Mouse (Mus musculus) kidney, embryonic 15.5 days (tissue): ENCODE data around the gene Fzd5. TPM values are rescaled to one million over a fixed set of nuclear protein-coding genes. Genes with fewer than 3 reads are reported as not detected.

Experiments
- polyA plus RNA-seq: library from polyadenylated mRNA; unstranded; fragments of >200 nt; fragmentation: Nextera tagmentation; extraction: Ambion mirVana; gene quantifications from 2 replicates; pipeline ENCODE4 v1.2.1, GENCODE M21; 2015

Fzd5 gene
- polyA plus RNA-seq, 1 experiment from 2014 or later: 2.2 TPM

Other genes with a start within 250 kb of the Fzd5 start
- gene Creb1, start 205.1 kb downstream of the Fzd5 start, polyA plus RNA-seq: 33.3 and 36.1 TPM in 2 replicates
- 17.7 and 20.2 TPM in 2 replicates for gene Mettl21a, start 120.5 kb downstream of the Fzd5 start, polyA plus RNA-seq
- 5.0 and 5.5 TPM in 2 replicates for gene Ccnyl1, start 47.3 kb downstream of the Fzd5 start, polyA plus RNA-seq
- 6.8 and 7.8 TPM in 2 replicates for gene Plekhm3, start 219.1 kb upstream of the Fzd5 start, polyA plus RNA-seq